Mouse (Mus musculus): ENCODE measurements around the gene Tph1.
A peak's percentile ranks its signal among the peaks of the same experiment; 100 is the strongest.
"Not testable (repeated sequence)": the region's sequence is repeated elsewhere in the genome, so short reads cannot be mapped to it uniquely, and the experiment has no call there.

Gene Tph1

GRCm38 (mm10) chr7:46675061-46675460 is 2.7 kb upstream of the Tph1 start:
- no peak for TF ChIP-seq NANOG (IDR thresholded peaks at IDR 0.05; ENCODE audit: borderline replicate concordance, low read length)
- no peak for TF ChIP-seq POU5F1 (IDR thresholded peaks at IDR 0.05; ENCODE audit: borderline replicate concordance, low read length)
- no peak for TF ChIP-seq CTCF (conservative IDR thresholded peaks at IDR 0.05; ENCODE audit: low read length)

GRCm38 (mm10) chr7:46667256-46667655 is 5.1 kb downstream of the Tph1 start:
- H3K4me1 ChIP-seq (replicated peaks; ENCODE audit: low read depth, low read length), result peaks cover 5% of the 10 kb centered on the region; the same call in 1 of the 2 replicates
- no peaks in the 10 kb centered on the region for H3K9me3 ChIP-seq (ENCODE audit: low read length)
- no peak overlapping the region for H3K4me3 ChIP-seq (replicated peaks; ENCODE audit: low read length)
- TF ChIP-seq POU5F1 (IDR thresholded peaks at IDR 0.05; ENCODE audit: borderline replicate concordance, low read length), result no peak
- no peaks in the 10 kb centered on the region for H3K36me3 ChIP-seq (ENCODE audit: insufficient read depth, low read length)
- H3K27me3 ChIP-seq (ENCODE audit: insufficient read depth, low read length), result peaks cover 39% of the 10 kb centered on the region

More at GRCm38 (mm10) chr7:46675061-46675460, 2.7 kb upstream of the Tph1 start:
- no peaks in the 10 kb centered on the region for H3K9me3 ChIP-seq (ENCODE audit: low read length)
- no peak overlapping the region for H3K4me3 ChIP-seq (replicated peaks; ENCODE audit: low read length)
- H3K36me3 ChIP-seq (ENCODE audit: insufficient read depth, low read length), result no peaks in the 10 kb centered on the region
- H3K4me1 ChIP-seq (replicated peaks; ENCODE audit: low read depth, low read length), result peaks cover 6% of the 10 kb centered on the region; the same call in 1 of the 2 replicates
- H3K27me3 ChIP-seq (ENCODE audit: insufficient read depth, low read length), result 0 out of 2 replicates have a peak, but pooled peaks cover under 1% of the 10 kb centered on the region

GRCm38 (mm10) chr7:46665236-46665635 is 7.1 kb downstream of the Tph1 start:
- H3K4me1 ChIP-seq (replicated peaks; ENCODE audit: low read depth, low read length), result peaks cover 13% of the 10 kb centered on the region
- H3K36me3 ChIP-seq (ENCODE audit: insufficient read depth, low read length), result no peaks in the 10 kb centered on the region
- H3K4me3 ChIP-seq (replicated peaks; ENCODE audit: low read length), result no peak overlapping the region
- no peak for TF ChIP-seq NANOG (IDR thresholded peaks at IDR 0.05; ENCODE audit: borderline replicate concordance, low read length)
- TF ChIP-seq POU5F1 (IDR thresholded peaks at IDR 0.05; ENCODE audit: borderline replicate concordance, low read length), result no peak
- TF ChIP-seq CTCF (conservative IDR thresholded peaks at IDR 0.05; ENCODE audit: low read length), result peak; percentile 66
- H3K27me3 ChIP-seq (ENCODE audit: insufficient read depth, low read length), result peaks cover 39% of the 10 kb centered on the region
- H3K9me3 ChIP-seq (ENCODE audit: low read length), result no peaks in the 10 kb centered on the region

GRCm38 (mm10) chr7:46661591-46662090 is 10.7 kb downstream of the Tph1 start:
- H3K4me3 ChIP-seq (replicated peaks; ENCODE audit: low read length), result no peak overlapping the region
- peaks cover 8% of the 10 kb centered on the region for H3K4me1 ChIP-seq (replicated peaks; ENCODE audit: low read depth, low read length)
- H3K9me3 ChIP-seq (ENCODE audit: low read length), result no peaks in the 10 kb centered on the region
- no peaks in the 10 kb centered on the region for H3K36me3 ChIP-seq (ENCODE audit: insufficient read depth, low read length)
- H3K27me3 ChIP-seq (ENCODE audit: insufficient read depth, low read length), result peaks cover 15% of the 10 kb centered on the region
- TF ChIP-seq POU5F1 (IDR thresholded peaks at IDR 0.05; ENCODE audit: borderline replicate concordance, low read length) (no peak), NANOG (IDR thresholded peaks at IDR 0.05; ENCODE audit: borderline replicate concordance, low read length) (no peak), CTCF (conservative IDR thresholded peaks at IDR 0.05; ENCODE audit: low read length) (no peak)

- Histone ChIP-seq H3K27me3 (ENCODE audit: insufficient read depth, low read length) (no peaks in the 10 kb centered on the region), H3K4me1 (replicated peaks; ENCODE audit: low read depth, low read length) (no peaks in the 10 kb centered on the region), H3K4me3 (replicated peaks; ENCODE audit: low read length) (no peak overlapping the region), H3K9me3 (ENCODE audit: low read length) (no peaks in the 10 kb centered on the region), H3K36me3 (ENCODE audit: insufficient read depth, low read length) (no peaks in the 10 kb centered on the region)
- TF ChIP-seq CTCF (conservative IDR thresholded peaks at IDR 0.05; ENCODE audit: low read length) (no peak), NANOG (IDR thresholded peaks at IDR 0.05; ENCODE audit: borderline replicate concordance, low read length) (no peak), POU5F1 (IDR thresholded peaks at IDR 0.05; ENCODE audit: borderline replicate concordance, low read length) (no peak)
Observed at GRCm38 (mm10) chr7:46652279-46652678, 20.1 kb downstream of the Tph1 start.

- not testable (repeated sequence) for H3K4me3 ChIP-seq (replicated peaks; ENCODE audit: low read length); H3K9me3 ChIP-seq (ENCODE audit: low read length); H3K27me3 ChIP-seq (ENCODE audit: insufficient read depth, low read length); H3K36me3 ChIP-seq (ENCODE audit: insufficient read depth, low read length); H3K4me1 ChIP-seq (replicated peaks; ENCODE audit: low read depth, low read length)
Observed at GRCm38 (mm10) chr7:46650231-46650630, 22.1 kb downstream of the Tph1 start.

- no peaks in the 10 kb centered on the region for H3K4me1 ChIP-seq (replicated peaks; ENCODE audit: low read depth, low read length)
- H3K9me3 ChIP-seq (ENCODE audit: low read length), result no peaks in the 10 kb centered on the region
- H3K36me3 ChIP-seq (ENCODE audit: insufficient read depth, low read length), result no peaks in the 10 kb centered on the region
- TF ChIP-seq POU5F1 (IDR thresholded peaks at IDR 0.05; ENCODE audit: borderline replicate concordance, low read length) (no peak), CTCF (conservative IDR thresholded peaks at IDR 0.05; ENCODE audit: low read length) (no peak), NANOG (IDR thresholded peaks at IDR 0.05; ENCODE audit: borderline replicate concordance, low read length) (no peak)
- H3K4me3 ChIP-seq (replicated peaks; ENCODE audit: low read length), result no peak overlapping the region
- peaks cover 3% of the 10 kb centered on the region; the same call in 1 of the 2 replicates for H3K27me3 ChIP-seq (ENCODE audit: insufficient read depth, low read length)
Observed at GRCm38 (mm10) chr7:46648431-46649140, 23.8 kb downstream of the Tph1 start.

- H3K4me1 ChIP-seq (replicated peaks; ENCODE audit: low read depth, low read length), result peaks cover 15% of the 10 kb centered on the region
- H3K9me3 ChIP-seq (ENCODE audit: low read length), result no peaks in the 10 kb centered on the region
- no peak overlapping the region for H3K4me3 ChIP-seq (replicated peaks; ENCODE audit: low read length)
- TF ChIP-seq NANOG (IDR thresholded peaks at IDR 0.05; ENCODE audit: borderline replicate concordance, low read length), result no peak
- TF ChIP-seq CTCF (conservative IDR thresholded peaks at IDR 0.05; ENCODE audit: low read length), result no peak
- TF ChIP-seq POU5F1 (IDR thresholded peaks at IDR 0.05; ENCODE audit: borderline replicate concordance, low read length), result no peak
- peaks cover 27% of the 10 kb centered on the region for H3K27me3 ChIP-seq (ENCODE audit: insufficient read depth, low read length)
- H3K36me3 ChIP-seq (ENCODE audit: insufficient read depth, low read length), result no peaks in the 10 kb centered on the region
Observed at GRCm38 (mm10) chr7:46643172-46643571, 29.2 kb downstream of the Tph1 start.

- Histone ChIP-seq H3K36me3 (ENCODE audit: insufficient read depth, low read length) (no peaks in the 10 kb centered on the region), H3K4me3 (replicated peaks; ENCODE audit: low read length) (peak overlapping the region; percentile 85), H3K4me1 (replicated peaks; ENCODE audit: low read depth, low read length) (peaks cover 15% of the 10 kb centered on the region), H3K9me3 (ENCODE audit: low read length) (no peaks in the 10 kb centered on the region), H3K27me3 (ENCODE audit: insufficient read depth, low read length) (peaks cover 27% of the 10 kb centered on the region)
- no peak for TF ChIP-seq POU5F1 (IDR thresholded peaks at IDR 0.05; ENCODE audit: borderline replicate concordance, low read length)
- no peak for TF ChIP-seq CTCF (conservative IDR thresholded peaks at IDR 0.05; ENCODE audit: low read length)
- no peak for TF ChIP-seq NANOG (IDR thresholded peaks at IDR 0.05; ENCODE audit: borderline replicate concordance, low read length)
Observed at GRCm38 (mm10) chr7:46640062-46640461, 32.3 kb downstream of the Tph1 start.
